Mouse (Mus musculus): ENCODE results near the gene Clip1. TPM values are rescaled to one million over a fixed set of nuclear protein-coding genes. Genes with fewer than 3 reads are reported as not detected.

Gene Clip1
- polyA plus RNA-seq, 2 experiments, result 33.4 to 37.1 TPM

DNA sequence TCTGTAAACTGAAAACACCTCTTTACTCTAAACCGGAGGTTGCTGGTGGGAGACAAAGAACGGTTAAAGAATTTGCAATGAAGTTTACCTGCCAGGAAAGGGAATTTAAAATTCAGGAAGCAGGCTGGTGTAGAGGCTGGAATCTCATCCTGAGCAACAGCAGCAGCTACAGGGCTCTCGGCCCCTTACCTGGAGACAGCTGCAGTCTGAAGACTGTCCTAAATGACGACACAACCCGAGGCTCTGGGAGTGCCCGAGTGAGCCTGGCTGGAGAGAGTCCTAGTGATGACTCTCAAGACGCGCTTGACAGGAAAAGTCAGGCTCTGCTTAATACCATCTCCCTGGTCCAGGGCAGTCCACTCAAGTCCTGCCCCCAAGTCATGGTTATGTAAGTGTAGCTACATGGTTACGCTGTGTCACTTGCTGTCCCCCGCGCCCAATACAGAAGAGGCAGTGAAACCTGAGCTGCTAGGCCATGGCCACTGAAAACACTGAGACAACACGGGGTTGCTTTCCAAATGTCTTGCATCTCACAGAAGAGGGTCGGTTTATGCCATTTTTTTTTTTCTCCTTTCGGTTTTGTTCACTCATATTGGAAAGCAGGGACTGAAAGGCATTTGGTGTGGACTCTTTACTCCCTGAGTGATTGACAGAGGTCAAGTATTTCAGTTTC is 13.5 kb downstream of the Clip1 start:
- Histone ChIP-seq H3K27ac (replicated peaks; ENCODE audit: low read depth, low read length) (peak overlapping the region; percentile 44), H3K4me3 (replicated peaks; ENCODE audit: low read length) (no peak overlapping the region), H3K4me1 (ENCODE audit: control insufficient read depth, insufficient read depth, low read length) (peaks cover 9% of the 10 kb centered on the region; the same call in 1 of the 2 replicates), H3K27me3 (ENCODE audit: control insufficient read depth, insufficient read depth, low read length) (no peaks in the 10 kb centered on the region), H3K36me3 (ENCODE audit: control insufficient read depth, insufficient read depth, low read length) (no peaks in the 10 kb centered on the region), H3K9me3 (ENCODE audit: control insufficient read depth, low read length) (no peaks in the 10 kb centered on the region), H3K9ac (ENCODE audit: low read depth, low read length, severe bottlenecking) (no peak overlapping the region), H3K4me2 (replicated peaks; ENCODE audit: low read depth, low read length, severe bottlenecking) (no peak overlapping the region)
- DNase-seq (ENCODE audit: low spot score), result no peak
- WGBS, result 22% methylated on average over 14 of the region's 14 CpGs
- no peak; the same call in 1 of the 2 replicates for ATAC-seq (ENCODE audit: low FRiP score, low read depth)
- TF ChIP-seq POLR2A (IDR thresholded peaks at IDR 0.05; ENCODE audit: borderline replicate concordance, extremely low read depth, insufficient read depth, insufficient read length), result no peak

DNA sequence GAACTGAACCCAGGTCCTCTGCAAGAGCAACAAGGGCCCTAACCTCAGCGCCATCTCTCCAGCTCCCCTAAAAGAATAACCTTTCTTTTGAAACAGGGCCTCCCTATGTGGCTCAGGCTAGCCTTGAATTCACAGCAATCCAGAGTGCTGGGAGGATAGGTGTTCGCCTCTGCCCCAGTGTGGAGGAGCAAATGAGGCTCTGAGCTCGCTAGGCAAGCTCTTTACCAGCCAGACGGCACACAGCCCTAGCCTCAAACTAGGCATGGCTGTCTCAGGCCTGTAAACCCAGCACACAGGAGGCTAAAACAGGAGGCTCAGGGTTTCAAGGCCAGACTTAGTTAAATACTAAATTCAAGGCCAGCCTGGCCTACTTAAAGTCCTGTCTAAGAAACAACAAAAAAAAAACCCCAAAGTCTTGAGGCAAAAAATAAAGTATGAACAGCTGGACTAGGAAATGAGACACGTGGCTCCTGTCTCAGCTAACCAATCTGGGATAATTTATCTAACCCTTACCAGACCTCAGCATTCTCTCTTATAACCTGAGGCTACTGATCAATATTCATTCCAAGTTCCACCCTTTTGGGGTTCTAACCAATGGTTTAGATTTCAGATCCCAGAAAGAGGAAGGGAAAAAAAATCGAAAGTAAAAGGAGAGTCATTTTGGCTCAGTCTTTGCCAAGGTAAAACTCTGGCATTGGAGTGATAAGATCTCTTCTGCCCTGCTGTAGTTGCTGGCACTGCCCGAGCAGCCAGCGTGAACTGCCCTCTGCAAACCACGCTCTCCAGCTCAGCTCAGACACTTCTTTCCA is 14.2 kb downstream of the Clip1 start:
- peaks cover 9% of the 10 kb centered on the region; the same call in 1 of the 2 replicates for H3K4me1 ChIP-seq (ENCODE audit: control insufficient read depth, insufficient read depth, low read length)
- no peak overlapping the region for H3K9ac ChIP-seq (ENCODE audit: low read depth, low read length, severe bottlenecking)
- TF ChIP-seq POLR2A (IDR thresholded peaks at IDR 0.05; ENCODE audit: borderline replicate concordance, extremely low read depth, insufficient read depth, insufficient read length), result no peak
- H3K4me3 ChIP-seq (replicated peaks; ENCODE audit: low read length), result no peak overlapping the region
- H3K27me3 ChIP-seq (ENCODE audit: control insufficient read depth, insufficient read depth, low read length), result no peaks in the 10 kb centered on the region
- no peaks in the 10 kb centered on the region for H3K36me3 ChIP-seq (ENCODE audit: control insufficient read depth, insufficient read depth, low read length)
- DNase-seq (ENCODE audit: low spot score), result no peak
- H3K9me3 ChIP-seq (ENCODE audit: control insufficient read depth, low read length), result no peaks in the 10 kb centered on the region
- no peak for ATAC-seq (ENCODE audit: low FRiP score, low read depth)
- H3K4me2 ChIP-seq (replicated peaks; ENCODE audit: low read depth, low read length, severe bottlenecking), result no peak overlapping the region
- peak overlapping the region; percentile 44 for H3K27ac ChIP-seq (replicated peaks; ENCODE audit: low read depth, low read length)
- 48% methylated on average over 9 of the region's 9 CpGs for WGBS

DNA sequence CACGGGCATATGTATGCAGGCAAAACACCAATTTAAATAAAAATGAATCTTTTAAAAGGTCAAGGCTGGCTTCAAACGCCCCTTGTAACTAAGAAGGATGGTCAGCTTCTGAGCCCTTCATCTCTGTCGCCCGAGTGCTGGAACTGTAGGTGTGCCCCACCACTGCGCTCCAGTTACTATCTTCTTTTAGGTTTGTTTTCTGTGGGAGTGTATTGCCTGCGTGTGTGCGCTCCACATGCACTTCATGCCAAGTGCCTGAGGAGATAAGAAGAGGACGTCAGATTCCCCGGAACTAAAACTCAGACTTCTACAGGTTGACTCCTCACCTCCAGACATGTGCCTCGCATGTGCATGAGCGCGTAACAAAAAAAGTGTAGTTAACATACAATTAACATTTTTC is 16.5 kb downstream of the Clip1 start:
- no peak overlapping the region for H3K27ac ChIP-seq (replicated peaks; ENCODE audit: low read depth, low read length)
- H3K4me1 ChIP-seq (ENCODE audit: control insufficient read depth, insufficient read depth, low read length), result peaks cover 13% of the 10 kb centered on the region; the same call in 1 of the 2 replicates
- no peak overlapping the region for H3K4me2 ChIP-seq (replicated peaks; ENCODE audit: low read depth, low read length, severe bottlenecking)
- no peaks in the 10 kb centered on the region for H3K9me3 ChIP-seq (ENCODE audit: control insufficient read depth, low read length)
- 89% methylated on average over 12 of the region's 12 CpGs for WGBS
- H3K4me3 ChIP-seq (replicated peaks; ENCODE audit: low read length), result no peak overlapping the region
- TF ChIP-seq POLR2A (IDR thresholded peaks at IDR 0.05; ENCODE audit: borderline replicate concordance, extremely low read depth, insufficient read depth, insufficient read length), result no peak
- H3K36me3 ChIP-seq (ENCODE audit: control insufficient read depth, insufficient read depth, low read length), result no peaks in the 10 kb centered on the region
- ATAC-seq (ENCODE audit: low FRiP score, low read depth), result no peak
- no peak for DNase-seq (ENCODE audit: low spot score)
- no peak overlapping the region for H3K9ac ChIP-seq (ENCODE audit: low read depth, low read length, severe bottlenecking)
- H3K27me3 ChIP-seq (ENCODE audit: control insufficient read depth, insufficient read depth, low read length), result no peaks in the 10 kb centered on the region

DNA sequence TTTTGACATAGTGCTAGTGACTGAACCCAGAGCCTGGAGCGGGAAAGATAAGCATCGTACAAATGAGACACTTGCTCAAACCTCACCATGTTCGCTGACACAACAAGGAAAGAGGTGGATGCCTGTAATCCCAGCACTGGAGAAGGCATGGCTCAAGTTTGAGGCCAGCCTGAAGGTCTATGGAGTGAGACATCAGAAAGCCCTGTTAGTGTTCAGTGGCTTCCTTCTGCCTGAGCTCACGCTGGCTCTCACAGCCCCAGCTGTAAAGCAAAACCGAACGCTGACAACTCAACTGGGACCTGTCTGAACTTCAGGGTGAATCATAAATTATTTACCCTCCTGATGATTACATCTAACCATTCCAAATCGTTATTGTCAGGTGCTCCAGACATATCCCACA is 18.5 kb downstream of the Clip1 start:
- peaks cover 13% of the 10 kb centered on the region; the same call in 1 of the 2 replicates for H3K4me1 ChIP-seq (ENCODE audit: control insufficient read depth, insufficient read depth, low read length)
- no peak for ATAC-seq (ENCODE audit: low FRiP score, low read depth)
- H3K4me2 ChIP-seq (replicated peaks; ENCODE audit: low read depth, low read length, severe bottlenecking), result no peak overlapping the region
- H3K4me3 ChIP-seq (replicated peaks; ENCODE audit: low read length), result no peak overlapping the region
- no peaks in the 10 kb centered on the region for H3K9me3 ChIP-seq (ENCODE audit: control insufficient read depth, low read length)
- no peaks in the 10 kb centered on the region for H3K36me3 ChIP-seq (ENCODE audit: control insufficient read depth, insufficient read depth, low read length)
- no peak overlapping the region for H3K9ac ChIP-seq (ENCODE audit: low read depth, low read length, severe bottlenecking)
- no peaks in the 10 kb centered on the region for H3K27me3 ChIP-seq (ENCODE audit: control insufficient read depth, insufficient read depth, low read length)
- no peak for DNase-seq (ENCODE audit: low spot score)
- no peak for TF ChIP-seq POLR2A (IDR thresholded peaks at IDR 0.05; ENCODE audit: borderline replicate concordance, extremely low read depth, insufficient read depth, insufficient read length)
- 85% methylated on average over 7 of the region's 7 CpGs for WGBS
- no peak overlapping the region for H3K27ac ChIP-seq (replicated peaks; ENCODE audit: low read depth, low read length)

DNA sequence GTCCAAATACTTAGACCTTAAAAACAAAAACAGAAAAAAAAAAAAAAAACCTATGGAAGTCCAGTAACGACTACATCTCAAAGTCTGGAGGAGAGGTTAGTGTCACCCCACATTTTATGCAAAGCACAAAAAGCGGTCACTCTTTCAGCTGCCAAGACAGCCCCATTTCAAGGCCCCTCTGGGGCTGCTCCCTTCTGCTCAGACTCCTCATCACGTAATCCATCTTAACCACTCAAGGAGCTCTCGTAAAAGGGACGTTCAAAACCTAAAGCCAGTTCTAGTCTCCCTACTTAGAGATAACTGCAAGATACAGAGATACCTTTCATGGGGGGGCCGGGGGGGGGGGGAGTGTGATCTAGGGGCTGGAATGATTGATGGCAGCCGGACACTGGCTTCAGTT is 20.1 kb downstream of the Clip1 start:
- ATAC-seq (ENCODE audit: low FRiP score, low read depth) (no peak), DNase-seq (ENCODE audit: low spot score) (no peak)
- H3K9me3 ChIP-seq (ENCODE audit: control insufficient read depth, low read length), result no peaks in the 10 kb centered on the region
- H3K4me2 ChIP-seq (replicated peaks; ENCODE audit: low read depth, low read length, severe bottlenecking), result no peak overlapping the region
- no peaks in the 10 kb centered on the region for H3K36me3 ChIP-seq (ENCODE audit: control insufficient read depth, insufficient read depth, low read length)
- no peak overlapping the region for H3K27ac ChIP-seq (replicated peaks; ENCODE audit: low read depth, low read length)
- no peak overlapping the region for H3K9ac ChIP-seq (ENCODE audit: low read depth, low read length, severe bottlenecking)
- 44% methylated on average over 7 of the region's 7 CpGs for WGBS
- no peak for TF ChIP-seq POLR2A (IDR thresholded peaks at IDR 0.05; ENCODE audit: borderline replicate concordance, extremely low read depth, insufficient read depth, insufficient read length)
- no peak overlapping the region for H3K4me3 ChIP-seq (replicated peaks; ENCODE audit: low read length)
- peaks cover 3% of the 10 kb centered on the region; the same call in 1 of the 2 replicates for H3K4me1 ChIP-seq (ENCODE audit: control insufficient read depth, insufficient read depth, low read length)
- H3K27me3 ChIP-seq (ENCODE audit: control insufficient read depth, insufficient read depth, low read length), result no peaks in the 10 kb centered on the region

Data from limb, embryonic 14.5 days (tissue).